24 mouse cellular contexts compared by ENCODE assay signal in genomic region chr9:17865528-17865927, GRCm38 (mm10).
DNase-seq lines count a peak whose midpoint lies in the region; ATAC-seq and TF ChIP-seq lines count a peak whose summit lies in the region.
"Had no signal": no experiment of that assay in that cellular context is flagged by ENCODE, and none has a peak within 500 bp of the region (broad histone marks: within the 10 kb centered on the region; RNA-seq: fewer than 3 reads in every experiment).

No protein-coding gene starts in this region.

- no peaks in the 10 kb centered on the region for H3K36me3 ChIP-seq in liver, embryonic 11.5 days (ENCODE audit: control insufficient read depth, insufficient read depth, low read length)
- no peaks in the 10 kb centered on the region for H3K36me3 ChIP-seq in heart, adult 2 months (ENCODE audit: control insufficient read depth, insufficient read depth, low read length)
- H3K36me3 ChIP-seq: G1E had no signal

- H3K4me2 ChIP-seq in liver, embryonic 11.5 days: no peak overlapping the region

- no peaks in the 10 kb centered on the region for H3K4me1 ChIP-seq in liver, embryonic 11.5 days (replicated peaks; ENCODE audit: control insufficient read depth, insufficient read depth, low read length)
- no peaks in the 10 kb centered on the region for H3K4me1 ChIP-seq in heart, adult 2 months (ENCODE audit: control insufficient read depth, insufficient read depth, low read length)

- WGBS in liver, embryonic 11.5 days: 79% methylated on average over 2 of the region's 2 CpGs
- WGBS in heart, adult 2 months: 66% methylated on average over 2 of the region's 2 CpGs

- H3K4me3 ChIP-seq in liver, embryonic 11.5 days (ENCODE audit: low read depth, low read length): no peak overlapping the region
- H3K4me3 ChIP-seq in heart, adult 2 months: no peak overlapping the region

- H3K9ac ChIP-seq in liver, embryonic 11.5 days (ENCODE audit: low read depth, low read length): no peak overlapping the region
- H3K9ac ChIP-seq in heart, adult 2 months (ENCODE audit: low read depth, low read length): no peak overlapping the region

- no peaks in the 10 kb centered on the region for H3K79me2 ChIP-seq in heart, adult 2 months (replicated peaks; ENCODE audit: control insufficient read depth, insufficient read depth, low read length)

- no peak overlapping the region for H3K27ac ChIP-seq in liver, embryonic 11.5 days (ENCODE audit: low read depth, low read length)
- H3K27ac ChIP-seq in heart, adult 2 months: no peak overlapping the region

- H3K27me3 ChIP-seq in liver, embryonic 11.5 days (replicated peaks; ENCODE audit: control insufficient read depth, insufficient read depth, low read length): no peaks in the 10 kb centered on the region
- no peaks in the 10 kb centered on the region for H3K27me3 ChIP-seq in heart, adult 2 months (ENCODE audit: control insufficient read depth, insufficient read depth, low read length)
- H3K27me3 ChIP-seq: CH12.LX, Patski had no signal

- TF ChIP-seq CTCF in heart, adult 2 months (IDR thresholded peaks at IDR 0.05): no peak

- peak; percentile 68 for DNase-seq in ES-CJ7 (ENCODE audit: low read depth, low spot score)
- peak; percentile 77 for DNase-seq in R1 (ENCODE audit: low read depth, low spot score)
- peak; percentile 34 for DNase-seq in ZHBTc4 (ENCODE audit: low read depth, low spot score)
- DNase-seq in frontal cortex, postnatal 25 days (ENCODE audit: low spot score in 2 of 2): no peak
- no peak for DNase-seq in liver, embryonic 11.5 days (ENCODE audit: low spot score)
- DNase-seq in heart, adult 2 months: no peak
- DNase-seq: adrenal gland, adult 2 months; adrenal gland, adult 8-10 months; adrenal gland, postnatal 10 days; adrenal gland, postnatal 14 days; adrenal gland, postnatal 25 days; adrenal gland, postnatal 36 days; B cell, adult 2 months; cerebellum, adult 11 months; cerebellum, adult 11-12 months; cerebellum, adult 18-20 months; cerebellum, adult 2 months; cerebellum, adult 8-10 months; cerebellum, adult 9-10 months had no signal

- TF ChIP-seq POLR2A in heart, adult 2 months (IDR thresholded peaks at IDR 0.05; ENCODE audit: insufficient read depth, low read depth, low read length): no peak

- no peaks in the 10 kb centered on the region for H3K9me3 ChIP-seq in liver, embryonic 11.5 days (ENCODE audit: control insufficient read depth, low read length)
- H3K9me3 ChIP-seq: G1E had no signal

- intact Hi-C loops in heart, adult 2 months (cut with DNase I): no loop called here

- TF ChIP-seq EP300 in heart, adult 2 months (IDR thresholded peaks at IDR 0.05; ENCODE audit: insufficient read depth, low read depth, low read length): no peak

- ATAC-seq in liver, embryonic 11.5 days (replicated peaks; ENCODE audit: low FRiP score): no peak
- ATAC-seq: activated CD4-positive, CD25-positive, alpha-beta regulatory T cell, adult 4 months; CD4-positive, CD25-positive, alpha-beta regulatory T cell, adult 4 months; Patski had no signal

Comparison
In these comparisons a context has a peak if more than half of its experiments do, and no peak if none do; other contexts are left out.
1. DNase-seq: peak in ES-CJ7 (single experiment), R1 (single experiment) and ZHBTc4 (single experiment); none in frontal cortex, postnatal 25 days (0 of 2), liver, embryonic 11.5 days (single experiment) and heart, adult 2 months (0 of 2).